Mouse (Mus musculus): ENCODE measurements around the gene Isoc2a. TPM values are rescaled to one million over a fixed set of nuclear protein-coding genes. Genes with fewer than 3 reads are reported as not detected.

Gene Isoc2a
- polyA plus RNA-seq, 1 experiment from 2014 or later = 1.5 TPM

- Histone ChIP-seq H3K4me3 (replicated peaks; ENCODE audit: low read length) (no peak overlapping the region), H3K4me1 (ENCODE audit: control insufficient read depth, insufficient read depth, low read length) (peaks cover 36% of the 10 kb centered on the region), H3K9ac (ENCODE audit: low read length) (no peak overlapping the region), H3K36me3 (ENCODE audit: control insufficient read depth, insufficient read depth, low read length) (peaks cover 18% of the 10 kb centered on the region; the same call in 1 of the 2 replicates), H3K4me2 (ENCODE audit: low read depth, low read length) (no peak overlapping the region), H3K9me3 (replicated peaks; ENCODE audit: control insufficient read depth, low read length) (no peaks in the 10 kb centered on the region), H3K27ac (ENCODE audit: low read length) (no peak overlapping the region), H3K27me3 (ENCODE audit: control insufficient read depth, insufficient read depth, low read length) (no peaks in the 10 kb centered on the region)
- ATAC-seq (ENCODE audit: insufficient read depth, low FRiP score) = no peak
- 87% methylated on average over 21 of the region's 21 CpGs for WGBS
Measured at GRCm38 (mm10) chr7:4919971-4920370, 43.0 kb downstream of the Isoc2a start.

GRCm38 (mm10) chr7:4920496-4920895 lies 43.5 kb downstream of the Isoc2a start:
- Histone ChIP-seq H3K4me1 (ENCODE audit: control insufficient read depth, insufficient read depth, low read length) (peaks cover 40% of the 10 kb centered on the region), H3K36me3 (ENCODE audit: control insufficient read depth, insufficient read depth, low read length) (peaks cover 18% of the 10 kb centered on the region; the same call in 1 of the 2 replicates), H3K4me2 (ENCODE audit: low read depth, low read length) (no peak overlapping the region), H3K4me3 (replicated peaks; ENCODE audit: low read length) (no peak overlapping the region), H3K9ac (ENCODE audit: low read length) (no peak overlapping the region), H3K27me3 (ENCODE audit: control insufficient read depth, insufficient read depth, low read length) (no peaks in the 10 kb centered on the region), H3K27ac (ENCODE audit: low read length) (no peak overlapping the region), H3K9me3 (replicated peaks; ENCODE audit: control insufficient read depth, low read length) (no peaks in the 10 kb centered on the region)
- no peak for ATAC-seq (ENCODE audit: insufficient read depth, low FRiP score)
- 89% methylated on average over 19 of the region's 19 CpGs for WGBS

DNA sequence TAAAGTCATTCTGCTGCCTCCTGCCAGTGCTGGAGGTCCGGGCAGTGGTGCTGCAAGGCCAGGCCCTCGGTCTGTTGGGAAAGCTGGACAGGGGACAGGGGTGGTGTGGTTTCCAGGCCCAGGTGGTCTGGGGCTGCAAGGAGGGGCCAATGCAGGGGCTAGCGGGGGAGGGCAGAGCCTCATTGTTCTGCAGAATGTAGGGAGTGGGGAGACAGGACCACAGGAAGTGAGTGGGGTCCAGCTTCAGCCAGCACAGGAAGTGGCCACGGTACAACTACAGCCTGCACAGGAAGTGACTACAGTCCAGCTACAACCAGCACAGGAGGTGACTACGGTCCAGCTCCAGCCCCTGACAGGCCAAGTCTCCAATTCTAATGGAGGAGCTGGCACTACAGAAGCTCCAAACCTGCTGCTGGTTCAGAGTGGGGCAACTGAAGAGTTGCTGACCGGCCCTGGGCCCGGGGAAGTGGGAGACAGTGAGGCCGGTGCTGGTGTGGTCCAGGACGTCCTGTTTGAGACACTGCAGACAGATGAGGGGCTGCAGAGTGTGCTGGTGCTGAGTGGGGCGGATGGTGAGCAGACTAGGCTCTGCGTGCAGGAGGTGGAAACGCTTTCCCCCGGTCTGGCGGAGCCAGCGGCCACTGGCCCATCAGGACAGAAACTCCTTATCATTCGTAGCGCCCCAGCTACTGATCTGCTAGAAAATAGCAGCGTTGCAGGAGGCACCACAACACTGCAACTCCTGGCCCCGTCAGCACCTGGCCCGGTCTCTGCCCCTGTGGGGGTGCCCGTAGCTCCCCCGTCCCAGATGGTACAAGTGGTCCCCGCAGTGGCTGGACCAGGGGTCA lies 44.2 kb downstream of the Isoc2a start:
- Histone ChIP-seq H3K9ac (ENCODE audit: low read length) (no peak overlapping the region; the same call in 1 of the 2 replicates), H3K4me1 (ENCODE audit: control insufficient read depth, insufficient read depth, low read length) (peaks cover 42% of the 10 kb centered on the region), H3K27me3 (ENCODE audit: control insufficient read depth, insufficient read depth, low read length) (no peaks in the 10 kb centered on the region), H3K4me3 (replicated peaks; ENCODE audit: low read length) (no peak overlapping the region), H3K27ac (ENCODE audit: low read length) (peak overlapping the region; percentile 36; the same call in 1 of the 2 replicates), H3K9me3 (replicated peaks; ENCODE audit: control insufficient read depth, low read length) (no peaks in the 10 kb centered on the region), H3K4me2 (ENCODE audit: low read depth, low read length) (no peak overlapping the region), H3K36me3 (ENCODE audit: control insufficient read depth, insufficient read depth, low read length) (peaks cover 18% of the 10 kb centered on the region; the same call in 1 of the 2 replicates)
- no peak for ATAC-seq (ENCODE audit: insufficient read depth, low FRiP score)
- 65% methylated on average over 23 of the region's 23 CpGs for WGBS

DNA sequence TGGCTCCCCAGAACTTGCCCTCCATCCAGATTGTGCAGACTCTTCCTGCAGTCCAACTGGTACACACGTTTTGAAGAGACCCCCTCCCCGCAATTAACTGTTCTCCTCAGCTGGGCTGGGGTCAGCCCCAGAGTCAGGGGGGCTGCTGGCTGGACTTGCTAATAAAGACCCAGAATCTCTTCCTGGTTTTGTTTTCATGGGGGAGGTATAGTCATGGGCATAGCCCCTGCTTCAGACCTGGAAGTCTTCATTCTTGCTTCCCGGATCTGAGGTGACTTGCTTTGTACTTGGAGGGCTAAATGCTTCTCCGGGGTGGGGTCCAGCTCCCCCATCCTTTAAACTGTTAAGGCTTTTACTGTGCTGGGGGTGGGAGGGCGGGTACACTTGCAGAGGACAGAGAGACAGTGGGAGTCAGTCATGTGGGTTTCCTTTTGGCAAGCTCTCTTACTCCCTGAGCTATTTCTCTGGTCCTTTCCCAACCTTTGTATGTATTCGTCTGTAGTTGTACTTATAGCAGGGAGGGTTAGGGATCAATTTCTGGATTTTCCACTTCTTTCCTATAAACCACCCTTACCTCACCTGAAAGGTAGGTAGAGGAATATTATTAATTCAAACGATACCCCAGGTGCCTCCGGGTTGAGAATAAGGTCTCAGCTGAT lies 45.0 kb downstream of the Isoc2a start, which contains the start of gene Nat14:
Nat14 (plus strand) TSS at position 205 of the 659 bp plus-strand sequence.
- H3K4me1 ChIP-seq (ENCODE audit: control insufficient read depth, insufficient read depth, low read length) = peaks cover 44% of the 10 kb centered on the region
- H3K4me2 ChIP-seq (ENCODE audit: low read depth, low read length) = peak within 1 kb of the TSS; percentile 62
- H3K9ac ChIP-seq (ENCODE audit: low read length) = peak within 1 kb of the TSS; percentile 58
- no peak for ATAC-seq (ENCODE audit: insufficient read depth, low FRiP score)
- WGBS = 35% methylated on average over 8 of the region's 8 CpGs
- H3K27me3 ChIP-seq (ENCODE audit: control insufficient read depth, insufficient read depth, low read length) = no peaks in the 10 kb centered on the region
- H3K9me3 ChIP-seq (replicated peaks; ENCODE audit: control insufficient read depth, low read length) = no peaks in the 10 kb centered on the region
- H3K36me3 ChIP-seq (ENCODE audit: control insufficient read depth, insufficient read depth, low read length) = peaks cover 18% of the 10 kb centered on the region; the same call in 1 of the 2 replicates
- H3K4me3 ChIP-seq (replicated peaks; ENCODE audit: low read length) = peak within 1 kb of the TSS; percentile 35
- H3K27ac ChIP-seq (ENCODE audit: low read length) = peak within 1 kb of the TSS; percentile 36

- Histone ChIP-seq H3K4me3 (replicated peaks; ENCODE audit: low read length) (peak overlapping the region; percentile 35), H3K9me3 (replicated peaks; ENCODE audit: control insufficient read depth, low read length) (no peaks in the 10 kb centered on the region), H3K27ac (ENCODE audit: low read length) (peak overlapping the region; percentile 7), H3K9ac (ENCODE audit: low read length) (peak overlapping the region; percentile 58), H3K27me3 (ENCODE audit: control insufficient read depth, insufficient read depth, low read length) (no peaks in the 10 kb centered on the region), H3K36me3 (ENCODE audit: control insufficient read depth, insufficient read depth, low read length) (peaks cover 18% of the 10 kb centered on the region; the same call in 1 of the 2 replicates), H3K4me2 (ENCODE audit: low read depth, low read length) (peak overlapping the region; percentile 62), H3K4me1 (ENCODE audit: control insufficient read depth, insufficient read depth, low read length) (peaks cover 45% of the 10 kb centered on the region)
- WGBS = under 1% methylated on average over 14 of the region's 14 CpGs
- ATAC-seq (ENCODE audit: insufficient read depth, low FRiP score) = no peak
Measured at GRCm38 (mm10) chr7:4922508-4922907, 45.6 kb downstream of the Isoc2a start.

DNA sequence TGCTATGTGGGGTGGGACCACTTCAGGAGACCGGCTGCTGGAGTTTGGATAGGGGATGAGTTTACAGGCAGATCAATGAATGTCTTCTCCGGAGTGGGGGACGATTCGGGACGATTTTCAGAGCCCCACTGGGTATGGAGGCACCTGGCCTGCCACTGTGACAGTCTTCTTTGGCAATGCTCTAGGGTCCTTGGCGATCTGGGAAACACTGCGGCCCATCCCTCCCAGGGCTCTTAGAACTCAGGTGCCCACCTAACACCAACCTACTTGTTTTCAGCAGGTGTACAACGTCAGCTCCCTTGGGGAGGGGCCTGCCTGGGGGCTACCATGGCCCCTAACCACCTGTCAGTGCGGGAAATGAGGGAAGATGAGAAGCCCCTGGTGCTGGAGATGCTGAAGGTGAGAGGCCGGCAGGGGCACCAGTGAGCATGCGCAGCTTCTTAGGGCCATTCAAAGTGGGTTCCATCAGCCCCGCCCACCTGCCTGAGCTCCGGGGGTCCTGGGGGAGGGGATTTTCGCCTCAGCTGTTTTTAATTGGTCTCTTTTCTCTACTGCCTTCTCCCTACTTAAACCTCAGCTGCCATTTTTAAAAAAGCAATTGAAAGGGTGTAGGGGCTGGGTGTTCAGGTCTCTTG lies 46.1 kb downstream of the Isoc2a start:
- H3K27ac ChIP-seq (ENCODE audit: low read length) = peak overlapping the region; percentile 95
- H3K9me3 ChIP-seq (replicated peaks; ENCODE audit: control insufficient read depth, low read length) = no peaks in the 10 kb centered on the region
- peak overlapping the region; percentile 35 for H3K4me3 ChIP-seq (replicated peaks; ENCODE audit: low read length)
- H3K27me3 ChIP-seq (ENCODE audit: control insufficient read depth, insufficient read depth, low read length) = no peaks in the 10 kb centered on the region
- peak overlapping the region; percentile 58 for H3K9ac ChIP-seq (ENCODE audit: low read length)
- peak overlapping the region; percentile 62 for H3K4me2 ChIP-seq (ENCODE audit: low read depth, low read length)
- peaks cover 18% of the 10 kb centered on the region; the same call in 1 of the 2 replicates for H3K36me3 ChIP-seq (ENCODE audit: control insufficient read depth, insufficient read depth, low read length)
- no peak for ATAC-seq (ENCODE audit: insufficient read depth, low FRiP score)
- peaks cover 45% of the 10 kb centered on the region for H3K4me1 ChIP-seq (ENCODE audit: control insufficient read depth, insufficient read depth, low read length)
- 2% methylated on average over 14 of the region's 14 CpGs for WGBS

DNA sequence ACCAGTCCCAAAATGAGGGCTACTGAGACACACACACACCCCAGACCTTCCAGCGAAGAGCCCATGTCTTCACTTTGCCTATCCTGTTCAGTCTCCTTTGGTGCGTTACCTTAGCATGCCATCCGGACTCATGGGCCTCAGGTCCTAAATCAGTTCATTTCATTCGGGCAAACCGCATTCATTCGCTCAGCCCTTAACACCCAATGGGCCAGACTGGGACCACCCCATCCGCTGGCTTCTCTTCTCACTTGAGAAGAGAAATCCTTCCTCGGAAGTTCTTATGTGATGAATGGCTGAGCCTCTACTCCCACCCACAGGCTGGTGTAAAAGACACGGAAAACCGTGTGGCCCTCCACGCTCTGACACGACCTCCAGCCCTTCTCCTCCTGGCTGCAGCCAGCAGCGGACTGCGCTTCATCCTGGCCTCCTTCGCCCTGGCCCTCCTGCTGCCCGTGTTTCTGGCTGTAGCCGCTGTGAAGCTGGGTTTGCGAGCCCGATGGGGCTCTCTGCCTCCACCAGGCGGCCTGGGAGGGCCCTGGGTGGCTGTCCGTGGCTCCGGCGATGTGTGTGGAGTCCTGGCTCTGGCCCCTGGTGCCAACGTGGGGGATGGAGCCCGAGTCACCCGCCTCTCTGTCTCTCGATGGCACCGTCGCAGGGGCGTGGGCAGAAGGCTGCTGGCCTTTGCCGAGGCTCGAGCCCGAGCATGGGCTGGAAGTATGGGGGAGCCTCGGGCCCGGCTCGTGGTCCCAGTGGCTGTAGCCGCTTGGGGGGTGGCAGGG lies 46.8 kb downstream of the Isoc2a start:
- Histone ChIP-seq H3K4me1 (ENCODE audit: control insufficient read depth, insufficient read depth, low read length) (peaks cover 45% of the 10 kb centered on the region), H3K9me3 (replicated peaks; ENCODE audit: control insufficient read depth, low read length) (no peaks in the 10 kb centered on the region), H3K9ac (ENCODE audit: low read length) (peak overlapping the region; percentile 58), H3K4me3 (replicated peaks; ENCODE audit: low read length) (peak overlapping the region; percentile 28), H3K27ac (ENCODE audit: low read length) (peak overlapping the region; percentile 95), H3K36me3 (ENCODE audit: control insufficient read depth, insufficient read depth, low read length) (peaks cover 18% of the 10 kb centered on the region; the same call in 1 of the 2 replicates), H3K4me2 (ENCODE audit: low read depth, low read length) (peak overlapping the region; percentile 62), H3K27me3 (ENCODE audit: control insufficient read depth, insufficient read depth, low read length) (no peaks in the 10 kb centered on the region)
- WGBS = 7% methylated on average over 37 of the region's 37 CpGs
- no peak for ATAC-seq (ENCODE audit: insufficient read depth, low FRiP score)

DNA sequence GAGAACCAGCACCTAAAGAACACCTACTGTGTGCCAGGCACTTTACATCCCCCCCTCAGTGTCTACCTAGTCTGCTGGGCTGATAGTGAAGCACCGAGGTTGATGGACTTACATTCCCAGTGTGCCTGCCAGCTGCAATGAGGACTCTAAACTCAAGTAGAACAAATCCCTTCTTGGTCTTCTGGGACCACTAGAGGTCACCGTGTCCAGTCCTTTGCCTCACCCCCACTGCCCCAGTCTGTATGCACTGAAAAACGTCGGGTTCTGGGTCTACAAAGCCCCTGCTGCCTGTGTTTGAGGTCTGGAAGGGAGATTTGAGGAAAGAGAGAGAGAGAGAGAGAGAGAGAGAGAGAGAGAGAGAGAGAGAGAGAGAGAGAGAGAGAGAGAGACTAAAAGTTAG lies 47.5 kb downstream of the Isoc2a start:
- peak overlapping the region; percentile 28; the same call in 1 of the 2 replicates for H3K4me3 ChIP-seq (replicated peaks; ENCODE audit: low read length)
- H3K4me2 ChIP-seq (ENCODE audit: low read depth, low read length) = peak overlapping the region; percentile 62
- peak overlapping the region; percentile 58 for H3K9ac ChIP-seq (ENCODE audit: low read length)
- no peaks in the 10 kb centered on the region for H3K27me3 ChIP-seq (ENCODE audit: control insufficient read depth, insufficient read depth, low read length)
- H3K9me3 ChIP-seq (replicated peaks; ENCODE audit: control insufficient read depth, low read length) = no peaks in the 10 kb centered on the region
- no peak for ATAC-seq (ENCODE audit: insufficient read depth, low FRiP score)
- H3K4me1 ChIP-seq (ENCODE audit: control insufficient read depth, insufficient read depth, low read length) = peaks cover 45% of the 10 kb centered on the region
- 1% methylated on average over 4 of the region's 4 CpGs for WGBS
- H3K27ac ChIP-seq (ENCODE audit: low read length) = peak overlapping the region; percentile 95
- peaks cover 14% of the 10 kb centered on the region; the same call in 1 of the 2 replicates for H3K36me3 ChIP-seq (ENCODE audit: control insufficient read depth, insufficient read depth, low read length)
